Mouse (Mus musculus): Measurements from ENCODE around the gene Macc1. TPM values are rescaled to one million over a fixed set of nuclear protein-coding genes. Genes with fewer than 3 reads are reported as not detected.

Macc1 gene
- polyA plus RNA-seq, 1 experiment from 2014 or later: not detected

DNA sequence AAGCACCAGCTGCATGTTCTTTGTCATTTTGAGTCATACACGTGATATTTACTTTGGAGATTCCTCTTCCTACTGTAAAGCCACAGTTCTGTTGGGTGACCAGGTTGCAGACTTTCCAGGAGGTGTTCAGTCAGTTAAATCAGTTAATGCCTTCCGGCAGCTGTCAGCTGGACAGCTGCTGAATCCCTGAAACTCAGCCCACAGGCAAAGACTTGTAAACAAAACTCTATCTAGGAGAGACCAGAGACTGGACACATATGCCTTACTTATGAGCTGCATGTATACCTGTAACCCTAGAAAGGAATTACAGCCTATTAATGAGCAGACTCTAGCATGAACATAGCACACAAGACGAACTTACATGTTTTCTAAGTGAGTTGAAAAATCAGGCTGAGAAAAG, 137.2 kb downstream of the Macc1 start:
- H3K4me3 ChIP-seq: no peak overlapping the region
- H3K9me3 ChIP-seq: no peaks in the 10 kb centered on the region
- no peak overlapping the region for H3K27ac ChIP-seq (replicated peaks)
- H3K36me3 ChIP-seq: no peaks in the 10 kb centered on the region
- ATAC-seq (ENCODE audit: low FRiP score, low read depth): no peak
- no peak overlapping the region for H3K9ac ChIP-seq
- no peaks in the 10 kb centered on the region for H3K4me1 ChIP-seq (replicated peaks)
- 76% methylated on average over 3 of the region's 3 CpGs for WGBS
- H3K4me2 ChIP-seq: no peak overlapping the region
- H3K27me3 ChIP-seq: no peaks in the 10 kb centered on the region

DNA sequence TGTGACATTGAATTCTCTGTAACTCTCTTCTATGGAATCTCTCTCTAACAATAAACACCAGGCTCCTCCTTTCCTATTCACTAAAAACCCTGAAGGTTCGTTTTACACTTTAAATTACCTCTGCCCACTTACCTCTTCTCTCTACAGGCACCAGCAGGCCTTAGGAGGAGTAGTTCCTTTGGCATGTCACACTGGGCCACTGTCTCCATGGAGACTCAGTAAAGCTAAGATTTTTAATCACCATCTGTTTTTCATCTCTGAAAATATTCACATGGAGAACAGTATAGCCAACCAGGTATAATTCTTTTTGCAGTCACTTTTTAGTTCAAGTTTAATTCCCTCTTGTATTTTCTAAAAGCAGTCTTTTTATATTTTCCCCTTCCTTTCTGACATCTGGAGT, 140.0 kb downstream of the Macc1 start:
- WGBS: 22% methylated on average over 1 of the region's 1 CpGs
- Histone ChIP-seq H3K9ac (no peak overlapping the region), H3K4me1 (replicated peaks) (no peaks in the 10 kb centered on the region), H3K36me3 (no peaks in the 10 kb centered on the region), H3K27ac (replicated peaks) (no peak overlapping the region), H3K4me3 (no peak overlapping the region), H3K9me3 (no peaks in the 10 kb centered on the region), H3K27me3 (no peaks in the 10 kb centered on the region), H3K4me2 (no peak overlapping the region)
- ATAC-seq (ENCODE audit: low FRiP score, low read depth): no peak

DNA sequence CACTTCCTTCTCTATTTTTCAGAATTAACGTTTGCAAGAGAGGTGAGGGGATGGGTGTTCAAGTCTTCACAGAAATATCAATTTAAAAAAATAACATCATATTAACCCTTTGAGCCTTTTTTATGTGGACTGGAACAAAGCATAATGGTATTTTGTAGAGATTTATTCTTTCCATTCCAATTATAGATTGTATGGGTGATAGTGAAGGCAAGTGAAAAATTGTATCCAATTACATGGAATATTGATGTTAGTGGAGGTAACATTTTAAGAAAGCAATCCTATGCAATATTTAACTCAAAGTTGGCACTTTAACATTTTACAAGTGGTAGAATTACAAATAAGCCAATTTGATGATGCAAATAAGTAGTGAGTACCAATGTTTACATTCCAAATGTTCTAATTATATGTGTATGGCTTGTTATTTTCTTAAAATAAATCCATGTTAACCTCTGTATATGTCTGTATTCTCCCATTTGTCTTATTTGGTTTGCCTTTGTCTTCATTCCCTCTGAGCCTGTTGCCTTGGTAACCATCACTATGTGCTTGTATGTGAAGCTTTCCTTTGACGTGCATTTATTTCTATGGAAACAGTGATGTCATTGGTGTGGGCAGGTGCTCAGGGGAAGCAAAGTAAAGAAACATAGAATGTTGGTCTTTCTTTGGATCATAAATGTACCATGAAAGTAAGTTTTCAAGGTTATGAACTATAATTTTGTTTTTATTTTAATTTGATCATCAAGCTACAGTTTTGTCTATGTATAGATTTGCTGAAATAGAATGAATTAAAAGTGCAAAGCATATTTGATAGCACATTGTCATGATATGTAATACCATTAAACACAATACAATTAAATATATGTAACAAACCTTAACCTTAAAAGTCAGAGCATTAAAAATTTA, 150.2 kb downstream of the Macc1 start:
- Histone ChIP-seq H3K27me3 (no peaks in the 10 kb centered on the region), H3K36me3 (no peaks in the 10 kb centered on the region), H3K27ac (replicated peaks) (no peak overlapping the region), H3K4me3 (no peak overlapping the region), H3K4me2 (no peak overlapping the region), H3K9ac (no peak overlapping the region), H3K4me1 (replicated peaks) (no peaks in the 10 kb centered on the region), H3K9me3 (no peaks in the 10 kb centered on the region)
- WGBS: 34% methylated on average over 2 of the region's 2 CpGs
- peak; percentile 95 for ATAC-seq (ENCODE audit: low FRiP score, low read depth)

DNA sequence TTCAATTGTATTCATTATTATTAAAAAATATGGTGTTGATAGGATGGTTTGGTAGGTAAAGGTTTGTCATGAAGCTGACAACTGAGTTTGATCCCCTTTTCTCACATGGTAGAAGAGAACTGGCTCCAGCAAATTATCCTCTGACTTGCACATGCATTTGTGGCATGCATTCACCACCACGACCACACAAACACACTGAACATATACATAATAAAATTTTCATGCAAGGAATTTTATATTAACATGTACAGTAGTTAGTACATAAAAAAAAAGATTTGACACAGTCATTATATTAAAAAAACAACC, 150.8 kb downstream of the Macc1 start:
- Histone ChIP-seq H3K27ac (replicated peaks) (no peak overlapping the region), H3K9me3 (no peaks in the 10 kb centered on the region), H3K4me2 (no peak overlapping the region), H3K4me3 (no peak overlapping the region), H3K9ac (no peak overlapping the region), H3K4me1 (replicated peaks) (no peaks in the 10 kb centered on the region), H3K36me3 (no peaks in the 10 kb centered on the region), H3K27me3 (no peaks in the 10 kb centered on the region)
- WGBS: 67% methylated on average over 1 of the region's 1 CpGs
- ATAC-seq (ENCODE audit: low FRiP score, low read depth): no peak

DNA sequence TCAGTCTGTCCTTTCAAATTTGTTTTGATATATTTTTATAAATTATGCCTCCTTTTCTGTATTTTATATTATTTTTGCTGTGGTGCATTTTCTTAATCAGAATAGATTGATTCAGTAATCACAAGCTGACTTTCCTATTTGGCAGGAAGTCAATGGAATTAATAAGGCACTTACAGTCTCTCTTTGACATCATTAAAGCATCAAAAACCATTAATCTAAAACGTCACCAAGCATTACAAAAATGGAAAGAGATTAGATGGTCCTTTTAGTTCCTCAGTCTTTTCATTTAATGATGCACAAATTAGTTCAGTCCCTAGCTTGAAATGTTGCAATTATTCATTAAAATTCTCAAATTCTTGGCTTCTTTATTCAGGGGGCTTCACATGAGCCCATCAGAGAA, 153.6 kb downstream of the Macc1 start:
- no peak overlapping the region for H3K9ac ChIP-seq
- 42% methylated on average over 1 of the region's 1 CpGs for WGBS
- no peaks in the 10 kb centered on the region for H3K27me3 ChIP-seq
- no peaks in the 10 kb centered on the region for H3K36me3 ChIP-seq
- no peak overlapping the region for H3K27ac ChIP-seq (replicated peaks)
- ATAC-seq (ENCODE audit: low FRiP score, low read depth): no peak
- no peaks in the 10 kb centered on the region for H3K4me1 ChIP-seq (replicated peaks)
- no peaks in the 10 kb centered on the region for H3K9me3 ChIP-seq
- no peak overlapping the region for H3K4me3 ChIP-seq
- H3K4me2 ChIP-seq: no peak overlapping the region

DNA sequence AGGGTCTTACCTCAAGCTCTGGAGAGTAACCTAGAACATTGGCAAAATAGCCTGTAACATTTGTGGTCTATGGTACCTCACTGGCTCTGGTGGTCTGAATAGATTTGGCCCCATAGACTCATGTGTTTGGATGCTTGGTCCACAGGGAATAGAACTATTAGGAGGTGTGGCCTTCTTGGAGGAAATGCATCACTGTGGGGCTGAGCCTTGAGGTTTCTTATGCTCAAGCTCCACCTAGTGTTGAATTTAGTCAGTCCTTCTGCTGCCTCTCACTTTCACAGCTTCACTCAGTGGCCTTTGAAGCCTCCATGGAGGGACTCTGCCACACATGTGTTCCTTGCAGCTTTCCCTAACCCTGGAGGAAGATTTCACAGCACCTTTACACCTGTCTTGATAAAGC, 156.2 kb downstream of the Macc1 start:
- no peak for ATAC-seq (ENCODE audit: low FRiP score, low read depth)
- H3K4me3 ChIP-seq: no peak overlapping the region

DNA sequence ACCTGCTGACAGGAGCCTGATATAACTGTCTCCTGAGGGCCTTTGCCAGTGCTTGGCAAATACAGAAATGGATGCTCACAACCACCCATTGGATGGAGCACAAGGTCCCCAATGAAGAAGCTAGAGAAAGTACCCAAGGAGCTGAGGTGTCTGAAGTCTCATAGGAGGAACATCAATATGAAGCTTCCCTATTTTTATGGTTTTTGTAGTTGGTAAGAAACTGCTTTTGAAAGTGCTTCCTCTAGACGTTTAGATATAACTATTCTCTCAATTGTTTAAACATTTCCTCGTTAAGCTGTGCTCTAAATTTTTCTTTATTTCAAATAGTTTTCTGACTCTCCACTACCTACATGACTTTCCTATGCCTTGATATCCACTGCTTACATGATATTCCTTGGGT, 169.2 kb downstream of the Macc1 start:
- Histone ChIP-seq H3K4me2 (no peak overlapping the region), H3K9ac (no peak overlapping the region), H3K9me3 (no peaks in the 10 kb centered on the region), H3K36me3 (no peaks in the 10 kb centered on the region), H3K4me3 (no peak overlapping the region), H3K4me1 (replicated peaks) (no peaks in the 10 kb centered on the region), H3K27me3 (no peaks in the 10 kb centered on the region), H3K27ac (replicated peaks) (no peak overlapping the region)
- 83% methylated on average over 2 of the region's 2 CpGs for WGBS
- ATAC-seq (ENCODE audit: low FRiP score, low read depth): no peak

More for the DNA sequence above, 156.2 kb downstream of the Macc1 start:
- Histone ChIP-seq H3K4me1 (replicated peaks) (no peaks in the 10 kb centered on the region), H3K27ac (replicated peaks) (no peak overlapping the region), H3K9me3 (no peaks in the 10 kb centered on the region), H3K27me3 (no peaks in the 10 kb centered on the region), H3K36me3 (no peaks in the 10 kb centered on the region), H3K4me2 (no peak overlapping the region), H3K9ac (no peak overlapping the region)

DNA sequence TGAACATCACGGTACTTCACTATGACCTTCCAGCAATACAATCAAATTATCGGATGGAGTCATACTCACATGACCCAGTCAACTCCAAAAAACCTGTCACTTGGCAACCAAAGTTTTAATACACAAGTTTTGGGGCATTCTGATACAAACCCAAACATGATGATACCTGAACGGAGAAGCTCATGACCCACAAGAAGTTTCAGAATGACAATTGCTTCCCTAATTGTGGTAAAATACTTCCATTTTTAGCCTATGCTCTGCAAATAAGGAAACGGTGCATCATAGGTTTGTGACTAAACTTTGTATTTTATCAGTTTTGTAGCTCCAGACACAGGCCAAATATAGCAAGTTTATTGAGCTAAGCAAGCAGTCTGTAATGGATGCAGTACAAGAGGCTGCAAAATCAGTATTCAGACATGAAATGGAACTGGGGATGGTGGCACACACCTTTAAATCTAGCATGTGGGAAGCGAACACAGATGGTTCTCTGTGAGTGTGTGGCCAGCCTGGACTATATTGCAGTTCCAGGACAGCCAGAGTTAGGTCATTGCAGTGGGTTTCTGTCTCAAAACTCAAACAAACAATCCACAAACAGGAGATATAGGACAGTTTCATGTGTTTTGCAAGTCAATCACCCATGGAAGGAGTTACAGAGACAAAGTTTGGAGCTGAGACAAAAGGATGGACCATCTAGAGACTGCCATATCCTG, 170.0 kb downstream of the Macc1 start:
- H3K27ac ChIP-seq (replicated peaks): no peak overlapping the region
- 90% methylated on average over 5 of the region's 5 CpGs for WGBS

DNA sequence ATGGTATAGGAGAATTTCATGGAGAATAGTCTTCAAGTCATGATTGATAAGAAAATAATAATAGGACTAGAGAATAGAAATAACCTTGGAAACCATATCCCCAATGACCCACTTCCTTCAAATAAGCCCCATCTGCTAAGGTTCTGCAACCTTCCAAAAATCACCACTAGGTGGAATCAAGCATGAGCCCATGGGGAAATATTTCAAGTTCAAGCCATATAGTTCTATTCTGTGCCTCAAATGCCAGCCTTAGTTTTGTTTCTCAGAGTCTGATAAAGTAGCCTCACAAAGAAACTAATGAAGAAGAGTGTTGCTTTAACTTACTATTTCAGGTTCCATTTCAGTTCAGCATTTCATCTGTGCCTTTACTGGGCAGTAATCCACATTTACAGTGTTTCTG, 197.1 kb downstream of the Macc1 start:
- no peaks in the 10 kb centered on the region for H3K27me3 ChIP-seq
- no peaks in the 10 kb centered on the region for H3K9me3 ChIP-seq
- H3K4me3 ChIP-seq: no peak overlapping the region
- H3K4me2 ChIP-seq: no peak overlapping the region
- H3K4me1 ChIP-seq (replicated peaks): no peaks in the 10 kb centered on the region
- H3K9ac ChIP-seq: no peak overlapping the region
- ATAC-seq (ENCODE audit: low FRiP score, low read depth): no peak
- H3K36me3 ChIP-seq: no peaks in the 10 kb centered on the region
- no peak overlapping the region for H3K27ac ChIP-seq (replicated peaks)

More for the DNA sequence above, 170.0 kb downstream of the Macc1 start:
- Histone ChIP-seq H3K4me2 (no peak overlapping the region), H3K4me1 (replicated peaks) (no peaks in the 10 kb centered on the region), H3K9ac (no peak overlapping the region), H3K9me3 (no peaks in the 10 kb centered on the region), H3K27me3 (no peaks in the 10 kb centered on the region), H3K36me3 (no peaks in the 10 kb centered on the region), H3K4me3 (no peak overlapping the region)
- ATAC-seq (ENCODE audit: low FRiP score, low read depth): no peak

Other genes with a start within 250 kb of the Macc1 start
- 9.9 and 11.1 TPM in 2 replicates for gene Itgb8, start 75.5 kb upstream of the Macc1 start, polyA plus RNA-seq (2015; fragmentation: Nextera tagmentation; extraction: Ambion mirVana)